Mouse (Mus musculus) embryonic facial prominence, embryonic 10.5 days (tissue): Measurements from ENCODE around the gene Gprc5c. TPM values are rescaled to one million over a fixed set of nuclear protein-coding genes. Genes with fewer than 3 reads are reported as not detected.

Experiments
- DNase-seq: peaks from one replicate; pipeline ENCODE4 v3.0.0-alpha.2; 2017; ENCODE audit warnings: low spot score
- H3K27ac ChIP-seq: fragments of 300-500 bp; sonication (generic); replicated peaks from 2 replicates; pipeline ENCODE4 v1.5.1; 2016; ENCODE audit warnings: mild to moderate bottlenecking
- H3K27me3 ChIP-seq: fragments of 300-500 bp; sonication (generic); replicated peaks from 2 replicates; pipeline ENCODE4 v1.6.1; 2016; ENCODE audit warnings: low read depth, mild to moderate bottlenecking; ENCODE audit not compliant: poor library complexity, severe bottlenecking
- H3K36me3 ChIP-seq: fragments of 300-500 bp; sonication (generic); replicated peaks from 2 replicates; pipeline ENCODE4 v1.6.1; 2016; ENCODE audit warnings: mild to moderate bottlenecking, moderate library complexity
- H3K4me1 ChIP-seq: fragments of 300-500 bp; sonication (generic); 2 replicates; pipeline ENCODE4 v1.6.1; 2016
- H3K4me3 ChIP-seq: fragments of 300-500 bp; sonication (generic); 2 replicates; pipeline ENCODE4 v1.5.1; 2016; ENCODE audit warnings: mild to moderate bottlenecking, moderate library complexity
- H3K9me3 ChIP-seq: fragments of 300-500 bp; sonication (generic); 2 replicates; pipeline ENCODE4 v1.6.1; 2016; ENCODE audit warnings: mild to moderate bottlenecking
- WGBS: fragments of 180-500 bp; shearing (Covaris S2); methylation state at CpG from one replicate; pipeline ENCODE4 v1.1.7; 2016; 5-methylcytosine and 5-hydroxymethylcytosine counted together
- polyA plus RNA-seq: library from polyadenylated mRNA; unstranded; fragments of >200 nt; fragmentation: Nextera tagmentation; extraction: Ambion mirVana; gene quantifications from 2 replicates; pipeline ENCODE4 v1.2.1, GENCODE M21; 2016

Gene Gprc5c
- polyA plus RNA-seq, 1 experiment from 2014 or later = 62.5 TPM

- no peaks in the 10 kb centered on the region for H3K27me3 ChIP-seq
- H3K9me3 ChIP-seq = no peaks in the 10 kb centered on the region
- peak overlapping the region; percentile 44; the same call in 1 of the 2 replicates for H3K27ac ChIP-seq
- 39% methylated on average over 7 of the region's 7 CpGs for WGBS
- peaks cover 17% of the 10 kb centered on the region for H3K36me3 ChIP-seq
- H3K4me3 ChIP-seq = no peak overlapping the region
- DNase-seq = peak; percentile 31
- peaks cover 60% of the 10 kb centered on the region for H3K4me1 ChIP-seq
These were observed 25.2 kb downstream of the Gprc5c start for GRCm38 (mm10) chr11:114876176-114876575.

- DNase-seq = no peak
- Histone ChIP-seq H3K4me3 (no peak overlapping the region), H3K4me1 (peaks cover 60% of the 10 kb centered on the region), H3K27me3 (no peaks in the 10 kb centered on the region), H3K36me3 (peaks cover 12% of the 10 kb centered on the region), H3K9me3 (no peaks in the 10 kb centered on the region), H3K27ac (0 out of 2 replicates have a peak overlapping the region, but pooled peaks have one; percentile 19)
- WGBS = 22% methylated on average over 2 of the region's 2 CpGs
These were observed 25.7 kb downstream of the Gprc5c start for GRCm38 (mm10) chr11:114876621-114877020.

GRCm38 (mm10) chr11:114877145-114877544 is 26.2 kb downstream of the Gprc5c start:
- peaks cover 8% of the 10 kb centered on the region for H3K36me3 ChIP-seq
- no peak overlapping the region for H3K27ac ChIP-seq
- DNase-seq = peak; percentile 57
- no peak overlapping the region for H3K4me3 ChIP-seq
- H3K27me3 ChIP-seq = no peaks in the 10 kb centered on the region
- peaks cover 55% of the 10 kb centered on the region for H3K4me1 ChIP-seq
- no peaks in the 10 kb centered on the region for H3K9me3 ChIP-seq
- WGBS = 58% methylated on average over 3 of the region's 3 CpGs

GRCm38 (mm10) chr11:114879666-114880065 is 28.7 kb downstream of the Gprc5c start:
- H3K4me1 ChIP-seq = peaks cover 41% of the 10 kb centered on the region
- no peak overlapping the region for H3K4me3 ChIP-seq
- H3K9me3 ChIP-seq = no peaks in the 10 kb centered on the region
- no peak for DNase-seq
- no peaks in the 10 kb centered on the region for H3K27me3 ChIP-seq
- no peaks in the 10 kb centered on the region for H3K36me3 ChIP-seq
- 78% methylated on average over 2 of the region's 2 CpGs for WGBS
- H3K27ac ChIP-seq = no peak overlapping the region

- Histone ChIP-seq H3K27me3 (no peaks in the 10 kb centered on the region), H3K36me3 (no peaks in the 10 kb centered on the region), H3K27ac (no peak overlapping the region), H3K9me3 (no peaks in the 10 kb centered on the region), H3K4me1 (peaks cover 37% of the 10 kb centered on the region), H3K4me3 (no peak overlapping the region)
- no peak for DNase-seq
These were observed 29.2 kb downstream of the Gprc5c start for GRCm38 (mm10) chr11:114880185-114880584.

GRCm38 (mm10) chr11:114880589-114880988 is 29.6 kb downstream of the Gprc5c start:
- Histone ChIP-seq H3K27me3 (no peaks in the 10 kb centered on the region), H3K27ac (no peak overlapping the region), H3K4me1 (peaks cover 33% of the 10 kb centered on the region), H3K9me3 (no peaks in the 10 kb centered on the region), H3K36me3 (no peaks in the 10 kb centered on the region), H3K4me3 (no peak overlapping the region)
- peak; percentile 45 for DNase-seq
- 0% methylated on average over 1 of the region's 1 CpGs for WGBS

- Histone ChIP-seq H3K4me1 (peaks cover 11% of the 10 kb centered on the region), H3K36me3 (no peaks in the 10 kb centered on the region), H3K27me3 (no peaks in the 10 kb centered on the region), H3K27ac (no peak overlapping the region), H3K9me3 (no peaks in the 10 kb centered on the region), H3K4me3 (no peak overlapping the region)
- WGBS = 91% methylated on average over 4 of the region's 4 CpGs
- no peak for DNase-seq
These were observed 32.4 kb downstream of the Gprc5c start for GRCm38 (mm10) chr11:114883251-114883789.

- Histone ChIP-seq H3K9me3 (no peaks in the 10 kb centered on the region), H3K27ac (no peak overlapping the region), H3K27me3 (no peaks in the 10 kb centered on the region), H3K36me3 (no peaks in the 10 kb centered on the region), H3K4me3 (no peak overlapping the region), H3K4me1 (peaks cover 11% of the 10 kb centered on the region)
- no peak for DNase-seq
- 91% methylated on average over 4 of the region's 4 CpGs for WGBS
These were observed 33.6 kb downstream of the Gprc5c start for GRCm38 (mm10) chr11:114884380-114885100.

GRCm38 (mm10) chr11:114889991-114890518 is 39.1 kb downstream of the Gprc5c start, which contains the start of gene Cd300a:
Cd300a (plus strand) TSS chr11:114890041.
- 0 out of 2 replicates have a peak within 1 kb of the TSS, but pooled peaks have one; percentile 6 for H3K4me3 ChIP-seq
- WGBS = 73% methylated on average over 18 of the region's 18 CpGs
- H3K27ac ChIP-seq = 0 out of 2 replicates have a peak within 1 kb of the TSS, but pooled peaks have one; percentile 69
- no peaks in the 10 kb centered on the region for H3K9me3 ChIP-seq
- no peaks in the 10 kb centered on the region for H3K36me3 ChIP-seq
- no peaks in the 10 kb centered on the region for H3K27me3 ChIP-seq
- no peak for DNase-seq
- H3K4me1 ChIP-seq = peaks cover 9% of the 10 kb centered on the region

GRCm38 (mm10) chr11:114890542-114890941 is 39.6 kb downstream of the Gprc5c start:
- Histone ChIP-seq H3K36me3 (no peaks in the 10 kb centered on the region), H3K27ac (no peak overlapping the region), H3K4me1 (peaks cover 9% of the 10 kb centered on the region), H3K4me3 (no peak overlapping the region), H3K9me3 (no peaks in the 10 kb centered on the region), H3K27me3 (no peaks in the 10 kb centered on the region)
- no peak for DNase-seq
- 60% methylated on average over 5 of the region's 5 CpGs for WGBS

GRCm38 (mm10) chr11:114896085-114896484 is 45.1 kb downstream of the Gprc5c start:
- Histone ChIP-seq H3K27me3 (no peaks in the 10 kb centered on the region), H3K27ac (no peak overlapping the region), H3K36me3 (no peaks in the 10 kb centered on the region), H3K4me1 (peaks cover 6% of the 10 kb centered on the region; the same call in 1 of the 2 replicates), H3K9me3 (no peaks in the 10 kb centered on the region), H3K4me3 (no peak overlapping the region)
- WGBS = 86% methylated on average over 3 of the region's 3 CpGs
- DNase-seq = no peak

GRCm38 (mm10) chr11:114898026-114898425 is 47.1 kb downstream of the Gprc5c start:
- no peaks in the 10 kb centered on the region for H3K36me3 ChIP-seq
- H3K27ac ChIP-seq = no peak overlapping the region; the same call in 1 of the 2 replicates
- H3K4me1 ChIP-seq = peaks cover 6% of the 10 kb centered on the region; the same call in 1 of the 2 replicates
- no peaks in the 10 kb centered on the region for H3K27me3 ChIP-seq
- WGBS = 45% methylated on average over 1 of the region's 1 CpGs
- no peak overlapping the region for H3K4me3 ChIP-seq
- no peak for DNase-seq
- H3K9me3 ChIP-seq = no peaks in the 10 kb centered on the region

- H3K4me3 ChIP-seq = no peak overlapping the region
- H3K9me3 ChIP-seq = no peaks in the 10 kb centered on the region
These were observed 52.3 kb downstream of the Gprc5c start for GRCm38 (mm10) chr11:114903224-114903623.

More at GRCm38 (mm10) chr11:114903224-114903623, 52.3 kb downstream of the Gprc5c start:
- Histone ChIP-seq H3K36me3 (no peaks in the 10 kb centered on the region), H3K27ac (no peak overlapping the region), H3K4me1 (no peaks in the 10 kb centered on the region; the same call in 1 of the 2 replicates), H3K27me3 (no peaks in the 10 kb centered on the region)
- DNase-seq = no peak
- 93% methylated on average over 4 of the region's 4 CpGs for WGBS
